Mouse (Mus musculus) bone marrow, adult 2 months (tissue): ENCODE data around the gene Wnt10a.
"Not testable (repeated sequence)": the region's sequence is repeated elsewhere in the genome, so short reads cannot be mapped to it uniquely, and the experiment has no call there.

ENCODE experiments used
- CTCF ChIP-seq: fragments of 200-500 bp; IDR thresholded peaks from 2 replicates; pipeline ENCODE4 v1.5.1; 2011; ENCODE audit warnings: low read length, control low read depth; ENCODE audit not compliant: control insufficient read depth, insufficient read depth
- POLR2A ChIP-seq: fragments of 200-500 bp; IDR thresholded peaks from 2 replicates; pipeline ENCODE4 v1.6.1; 2011; ENCODE audit warnings: low read depth, mild to moderate bottlenecking, control low read depth, low read length, borderline replicate concordance; ENCODE audit not compliant: control insufficient read depth

- TF ChIP-seq CTCF, POLR2A: not testable (repeated sequence)
Measured at GRCm38 (mm10) chr1:74823598-74823997, 32.3 kb downstream of the Wnt10a start.
